Mouse (Mus musculus) kidney, adult 10 weeks (tissue): ENCODE results near the gene Pax5. TPM values are rescaled to one million over a fixed set of nuclear protein-coding genes. Genes with fewer than 3 reads are reported as not detected.

ENCODE experiments used
- polyA plus RNA-seq: library from polyadenylated mRNA; stranded (reverse); fragments of 350-450 nt; fragmentation: Illumina TruSeq; extraction: RNeasy Lipid Tissue Mini Kit (QIAGEN cat#74804); gene quantifications from one replicate; pipeline ENCODE4 v1.2.3, GENCODE M21; 2014; ENCODE audit warnings: low read depth, low replicate concordance

Pax5 gene
- polyA plus RNA-seq: not detected

DNA sequence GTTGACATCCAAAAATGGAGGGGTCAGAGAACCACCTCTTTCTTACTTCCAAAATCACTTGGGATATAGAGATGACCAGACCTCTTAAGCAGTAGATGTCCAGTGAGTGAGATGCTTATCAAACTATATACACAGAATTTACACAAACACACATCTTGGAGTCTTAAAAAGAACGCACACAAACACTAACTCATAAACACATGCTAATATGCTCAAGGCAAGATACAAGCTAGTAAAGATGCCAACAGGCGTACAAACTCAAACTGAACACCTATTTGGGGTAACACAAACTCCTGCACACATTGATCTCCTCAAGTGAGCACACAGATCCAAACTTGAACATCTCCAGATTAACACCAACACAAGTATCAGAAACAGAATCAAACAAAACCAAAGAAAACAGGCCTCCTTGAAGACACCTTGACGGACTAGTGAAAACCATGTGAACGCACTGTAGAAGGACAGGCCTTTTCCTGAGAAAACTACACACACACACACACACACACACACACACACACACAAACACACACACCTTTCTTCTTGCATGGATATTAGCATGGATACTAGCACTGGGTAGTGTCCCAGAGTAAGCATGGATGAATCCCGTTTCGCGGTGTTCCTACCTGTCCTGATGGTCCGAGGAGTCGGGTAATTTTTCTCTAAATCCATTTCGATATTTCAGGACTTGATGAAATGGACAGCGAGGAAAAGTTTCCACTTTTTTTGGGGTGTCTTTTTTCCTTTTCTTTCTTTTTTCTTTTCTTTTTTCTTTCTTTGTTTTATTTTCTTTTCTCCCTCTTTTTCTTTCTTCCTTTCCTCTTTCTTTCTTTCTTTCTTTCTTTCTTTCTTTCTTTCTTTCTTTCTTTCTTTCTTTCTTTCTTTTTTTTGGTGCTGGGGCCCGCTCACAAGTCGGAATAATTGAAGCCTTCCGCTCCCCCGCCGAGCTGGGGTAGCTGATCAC, at the start of gene Pax5:
TSS of gene Pax5 (minus strand) at position 748 of the 961 bp plus-strand sequence.

DNA sequence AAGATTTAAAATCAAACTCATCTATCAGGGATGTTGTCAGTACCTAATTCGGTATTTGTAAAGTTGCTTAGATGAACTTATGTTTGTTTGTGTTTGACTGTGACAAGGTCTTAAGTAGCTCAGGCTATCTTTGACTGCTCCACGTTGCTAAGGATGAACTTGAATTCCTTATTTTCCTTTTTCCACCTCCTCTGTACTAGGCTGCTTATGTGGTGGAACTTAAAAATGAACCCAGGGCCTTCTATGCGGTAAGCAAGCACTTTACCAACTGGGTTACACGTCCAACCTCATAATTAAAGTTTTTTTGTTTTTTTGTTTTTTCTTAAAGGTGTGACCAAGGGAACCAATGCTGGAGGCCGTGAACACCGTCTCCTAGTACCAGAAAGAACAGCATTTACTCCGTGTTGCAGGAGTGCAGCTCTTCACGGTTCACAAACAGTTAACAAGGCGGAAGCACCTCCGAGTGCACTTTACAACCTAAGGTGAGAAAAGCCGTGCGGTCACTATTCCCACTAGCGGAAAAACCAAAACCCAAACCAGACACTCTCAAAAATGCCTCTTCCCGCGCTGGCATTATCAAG, 45.4 kb upstream of the Pax5 start, which contains the start of gene Zcchc7:
TSS of gene Zcchc7 (plus strand) at position 325 of the 581 bp plus-strand sequence.

Other genes with a start within 250 kb of the Pax5 start
- 39.2 TPM for gene Zcchc7, start 45.4 kb upstream of the Pax5 start, polyA plus RNA-seq